Mouse (Mus musculus): ENCODE data around the gene Alyref. TPM values are rescaled to one million over a fixed set of nuclear protein-coding genes. Genes with fewer than 3 reads are reported as not detected.

Alyref gene
- 219 and 265 TPM in 2 replicates for polyA plus RNA-seq (2015; fragmentation: Nextera tagmentation; extraction: Ambion mirVana)

DNA sequence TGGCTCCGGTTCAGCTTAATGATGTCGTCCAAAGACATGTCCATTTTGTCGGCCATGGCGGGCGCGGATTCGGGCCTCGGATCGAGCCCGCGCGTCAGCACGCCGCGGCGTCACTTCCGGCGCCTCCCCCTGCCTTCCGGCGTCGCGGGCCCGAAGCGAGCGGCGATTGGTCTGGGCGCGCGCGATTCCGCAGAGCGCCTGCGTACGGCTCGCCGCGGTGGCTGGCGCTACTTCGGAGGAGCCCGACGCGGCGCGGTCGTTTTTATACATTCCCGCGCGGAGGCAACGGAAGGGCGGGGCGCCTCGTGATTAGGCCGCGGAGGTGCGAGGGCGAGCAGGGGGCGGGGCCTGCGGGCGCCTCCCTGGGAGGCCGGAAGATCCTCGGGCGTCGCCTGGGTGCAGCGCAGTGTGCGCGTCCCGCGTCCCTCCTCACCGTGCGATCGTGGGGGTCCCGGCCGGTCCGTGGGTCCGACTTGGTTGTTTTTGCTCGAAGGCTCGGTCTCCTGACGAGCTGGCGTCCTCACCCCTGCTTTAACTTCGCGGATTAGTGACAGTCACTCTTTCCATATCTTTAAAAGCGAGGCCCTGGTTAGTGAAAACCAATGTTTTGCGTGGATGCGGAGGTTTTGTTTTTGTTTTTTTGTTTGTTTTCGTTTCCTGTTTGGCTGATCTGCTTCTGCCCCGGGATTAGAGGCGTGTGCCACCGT lies at the start of gene Alyref, which contains the start of gene Anapc11:
TSS of gene Alyref (minus strand) at position 83 of the 707 bp plus-strand sequence.
TSS of gene Anapc11 (plus strand) at position 139 of the 707 bp plus-strand sequence.
- ATAC-seq (ENCODE audit: low FRiP score), result peak; percentile 97
- Histone ChIP-seq H3K9ac (replicated peaks) (peak within 1 kb of the TSS; percentile 96), H3K27me3 (replicated peaks) (no peaks in the 10 kb centered on the region), H3K4me3 (replicated peaks) (peak within 1 kb of the TSS; percentile 97), H3K9me3 (replicated peaks) (no peaks in the 10 kb centered on the region), H3K4me2 (peak within 1 kb of the TSS; percentile 95), H3K4me1 (peaks cover 30% of the 10 kb centered on the region), H3K27ac (replicated peaks) (peak within 1 kb of the TSS; percentile 90), H3K36me3 (peaks cover 55% of the 10 kb centered on the region)
- WGBS, result under 1% methylated on average over 88 of the region's 88 CpGs

DNA sequence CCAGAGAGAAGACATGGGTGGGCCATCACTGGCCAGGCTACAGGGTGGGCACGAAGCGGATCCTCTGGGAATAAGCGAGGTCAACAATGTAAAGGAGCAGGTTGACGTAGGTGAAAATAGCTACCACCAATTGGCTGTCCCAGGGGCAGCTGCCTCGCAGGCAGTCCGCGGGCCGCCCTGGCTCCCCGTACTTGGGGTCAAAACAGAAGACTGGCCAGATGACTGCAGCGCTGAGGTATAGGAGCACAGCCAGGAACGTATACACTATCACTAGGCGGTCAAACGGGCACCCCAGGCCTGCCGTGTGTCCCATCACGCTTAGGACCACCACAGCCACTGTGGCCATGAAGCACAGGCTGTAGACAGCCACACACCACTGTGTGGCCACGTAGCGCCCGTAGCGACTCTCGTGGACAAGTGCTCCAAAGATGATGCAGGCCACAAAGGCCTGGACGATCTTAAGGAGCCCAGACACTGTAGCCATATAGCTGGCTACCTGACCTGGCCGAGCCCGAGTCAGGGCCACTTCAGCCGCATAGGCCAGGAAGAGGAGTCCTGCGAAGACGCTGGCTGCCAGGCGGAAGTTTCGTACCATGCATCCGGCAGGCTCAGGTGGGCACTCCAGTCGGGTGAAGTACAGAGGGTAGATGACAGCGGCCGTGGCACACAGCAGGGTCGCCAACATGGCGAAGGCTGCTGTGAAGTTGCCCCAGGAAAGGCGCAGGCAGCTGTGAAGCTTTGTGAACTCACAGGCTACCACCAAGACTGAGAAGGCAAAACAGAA lies 49.1 kb upstream of the Alyref start:
- 84% methylated on average over 35 of the region's 35 CpGs for WGBS
- no peak overlapping the region for H3K4me3 ChIP-seq (replicated peaks)
- H3K4me2 ChIP-seq, result peak overlapping the region; percentile 59
- no peaks in the 10 kb centered on the region for H3K27me3 ChIP-seq (replicated peaks)
- no peak for ATAC-seq (ENCODE audit: low FRiP score)
- H3K36me3 ChIP-seq, result no peaks in the 10 kb centered on the region
- H3K27ac ChIP-seq (replicated peaks), result no peak overlapping the region
- no peak overlapping the region for H3K9ac ChIP-seq (replicated peaks)
- H3K9me3 ChIP-seq (replicated peaks), result no peaks in the 10 kb centered on the region
- H3K4me1 ChIP-seq, result peaks cover 23% of the 10 kb centered on the region

DNA sequence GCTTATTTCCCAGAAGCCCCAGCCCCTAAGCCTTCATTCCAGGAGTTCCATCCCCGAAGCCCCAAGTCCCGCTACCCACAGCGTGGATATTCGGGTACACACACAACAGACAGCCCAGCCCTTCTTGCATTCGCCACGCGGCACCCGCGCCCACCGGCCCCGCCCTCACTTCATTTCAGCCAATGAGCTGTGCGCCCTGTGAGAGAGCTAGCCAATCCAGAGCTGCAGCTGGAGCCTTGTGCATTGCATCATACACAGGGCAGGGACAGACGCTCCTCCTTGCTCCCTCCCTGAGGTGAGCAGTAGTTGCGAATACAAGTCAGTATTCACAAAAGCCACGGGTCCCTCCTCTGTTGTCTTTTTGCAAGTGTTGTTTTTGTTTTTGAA lies 45.4 kb upstream of the Alyref start, which contains the start of gene Pycr1:
TSS of gene Pycr1 (minus strand) at position 169 of the 387 bp plus-strand sequence.
- peak; percentile 99 for ATAC-seq (ENCODE audit: low FRiP score)
- Histone ChIP-seq H3K9ac (replicated peaks) (peak within 1 kb of the TSS; percentile 76), H3K27ac (replicated peaks) (peak within 1 kb of the TSS; percentile 60), H3K4me1 (peaks cover 23% of the 10 kb centered on the region), H3K27me3 (replicated peaks) (no peaks in the 10 kb centered on the region), H3K36me3 (no peaks in the 10 kb centered on the region), H3K4me3 (replicated peaks) (peak within 1 kb of the TSS; percentile 51), H3K9me3 (replicated peaks) (no peaks in the 10 kb centered on the region), H3K4me2 (peak within 1 kb of the TSS; percentile 95)
- under 1% methylated on average over 15 of the region's 15 CpGs for WGBS

DNA sequence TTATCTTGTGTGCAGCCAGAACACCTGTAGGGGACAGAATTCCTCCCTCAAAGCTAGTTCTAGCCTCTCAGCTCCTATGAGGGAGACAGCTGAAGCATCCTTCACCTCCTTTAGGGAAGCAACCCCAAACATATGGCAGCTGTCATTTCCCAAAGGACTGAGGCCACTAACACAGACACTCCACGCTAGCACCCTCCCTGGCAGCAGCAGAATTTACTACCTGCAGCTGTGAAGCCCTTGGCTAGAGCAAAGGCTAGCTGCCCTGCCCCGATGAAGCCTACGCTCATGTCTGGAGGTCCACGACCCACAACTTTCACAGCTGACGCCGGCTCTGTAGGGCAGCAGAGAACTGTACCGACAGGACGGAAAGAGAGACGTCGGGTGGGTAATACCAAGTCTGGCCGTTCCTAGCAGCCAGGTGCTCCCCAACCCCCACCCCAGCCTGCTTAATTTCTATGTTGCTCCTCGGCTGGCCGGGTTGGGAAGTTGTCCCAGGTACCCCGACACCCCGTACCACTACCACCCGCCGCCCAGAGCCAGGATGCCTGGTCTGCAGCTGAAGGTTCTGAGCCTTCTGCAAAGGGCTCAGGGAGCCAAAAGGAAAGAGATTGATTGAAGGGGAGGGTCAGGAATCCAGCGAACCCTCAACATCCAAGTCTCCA lies 44.9 kb upstream of the Alyref start:
- Histone ChIP-seq H3K9ac (replicated peaks) (peak overlapping the region; percentile 76), H3K4me2 (peak overlapping the region; percentile 95), H3K27me3 (replicated peaks) (no peaks in the 10 kb centered on the region), H3K4me1 (peaks cover 20% of the 10 kb centered on the region), H3K36me3 (no peaks in the 10 kb centered on the region), H3K4me3 (replicated peaks) (peak overlapping the region; percentile 51), H3K27ac (replicated peaks) (peak overlapping the region; percentile 60), H3K9me3 (replicated peaks) (no peaks in the 10 kb centered on the region)
- ATAC-seq (ENCODE audit: low FRiP score), result peak; percentile 54
- under 1% methylated on average over 18 of the region's 18 CpGs for WGBS

DNA sequence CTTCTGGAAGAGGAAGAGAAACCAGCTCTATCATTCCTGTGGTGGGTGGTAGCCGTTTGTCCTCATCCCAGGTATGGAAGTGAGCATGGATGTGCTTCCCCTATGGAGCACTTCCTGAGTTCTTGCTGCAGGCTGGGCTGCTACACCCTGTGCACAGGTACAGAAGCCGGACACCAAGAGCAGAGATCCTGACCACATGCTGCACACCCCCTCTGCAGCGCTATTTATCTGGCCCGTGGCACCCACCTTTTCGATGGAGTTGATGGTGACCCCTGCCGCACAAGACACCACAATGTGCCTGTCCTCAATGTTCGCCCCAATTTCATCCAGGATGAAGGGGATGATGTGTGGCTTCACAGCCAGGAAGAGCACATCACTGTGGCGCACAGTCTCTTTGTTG lies 43.7 kb upstream of the Alyref start:
- 83% methylated on average over 8 of the region's 8 CpGs for WGBS
- Histone ChIP-seq H3K9me3 (replicated peaks) (no peaks in the 10 kb centered on the region), H3K4me2 (0 out of 2 replicates have a peak overlapping the region, but pooled peaks have one; percentile 95), H3K9ac (replicated peaks) (peak overlapping the region; percentile 76; the same call in 1 of the 2 replicates), H3K36me3 (no peaks in the 10 kb centered on the region), H3K4me1 (peaks cover 15% of the 10 kb centered on the region), H3K4me3 (replicated peaks) (no peak overlapping the region), H3K27ac (replicated peaks) (no peak overlapping the region), H3K27me3 (replicated peaks) (no peaks in the 10 kb centered on the region)
- no peak for ATAC-seq (ENCODE audit: low FRiP score)

DNA sequence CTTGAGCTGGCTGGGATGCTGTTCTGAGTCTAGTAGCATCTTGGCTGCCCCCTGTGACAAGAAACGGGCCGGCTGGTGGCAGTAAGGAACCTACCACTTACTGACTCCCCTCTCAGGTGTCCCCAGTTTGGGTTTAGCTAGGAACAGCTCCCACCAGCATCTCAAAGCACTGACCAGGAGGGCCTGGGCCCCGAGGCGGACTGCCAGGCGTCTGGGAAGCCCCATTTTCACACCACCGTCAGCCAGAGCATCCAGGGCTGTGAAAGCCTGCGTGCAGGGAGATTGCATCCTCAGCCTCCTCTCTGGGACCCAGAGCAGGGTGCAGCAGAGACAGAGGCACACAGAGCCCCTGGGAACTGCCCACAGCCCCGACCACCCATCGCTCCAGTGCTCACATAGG lies 43.1 kb upstream of the Alyref start:
- Histone ChIP-seq H3K27ac (replicated peaks) (no peak overlapping the region), H3K9ac (replicated peaks) (no peak overlapping the region; the same call in 1 of the 2 replicates), H3K36me3 (no peaks in the 10 kb centered on the region), H3K4me2 (no peak overlapping the region), H3K4me3 (replicated peaks) (no peak overlapping the region), H3K27me3 (replicated peaks) (no peaks in the 10 kb centered on the region), H3K9me3 (replicated peaks) (no peaks in the 10 kb centered on the region), H3K4me1 (peaks cover 15% of the 10 kb centered on the region)
- 63% methylated on average over 9 of the region's 9 CpGs for WGBS
- no peak for ATAC-seq (ENCODE audit: low FRiP score)

DNA sequence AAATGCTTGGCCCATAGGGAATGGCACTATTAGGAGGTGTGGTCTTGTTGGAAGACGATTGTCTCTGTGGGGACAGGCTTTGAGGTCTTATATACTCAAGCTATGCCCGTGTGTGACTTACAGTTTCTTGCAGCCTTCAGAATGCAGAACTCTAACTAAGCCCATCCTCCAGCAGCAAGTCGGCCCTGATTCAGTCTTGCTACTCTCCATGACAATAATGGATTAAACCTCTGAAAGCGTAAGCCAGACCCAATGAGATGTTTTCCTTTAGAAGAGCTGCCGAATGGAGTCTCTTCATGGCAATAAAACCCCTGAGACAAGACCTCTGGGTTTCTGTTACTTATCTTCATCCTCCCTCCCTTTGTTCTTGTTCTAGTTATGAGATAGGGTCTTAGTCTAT lies 36.6 kb upstream of the Alyref start:
- H3K4me1 ChIP-seq, result peaks cover 37% of the 10 kb centered on the region
- H3K27me3 ChIP-seq (replicated peaks), result no peaks in the 10 kb centered on the region
- WGBS, result 81% methylated on average over 5 of the region's 5 CpGs
- no peak overlapping the region for H3K9ac ChIP-seq (replicated peaks)
- no peak overlapping the region; the same call in 1 of the 2 replicates for H3K4me2 ChIP-seq
- H3K9me3 ChIP-seq (replicated peaks), result no peaks in the 10 kb centered on the region
- H3K4me3 ChIP-seq (replicated peaks), result no peak overlapping the region
- H3K36me3 ChIP-seq, result no peaks in the 10 kb centered on the region
- no peak for ATAC-seq (ENCODE audit: low FRiP score)
- H3K27ac ChIP-seq (replicated peaks), result no peak overlapping the region

DNA sequence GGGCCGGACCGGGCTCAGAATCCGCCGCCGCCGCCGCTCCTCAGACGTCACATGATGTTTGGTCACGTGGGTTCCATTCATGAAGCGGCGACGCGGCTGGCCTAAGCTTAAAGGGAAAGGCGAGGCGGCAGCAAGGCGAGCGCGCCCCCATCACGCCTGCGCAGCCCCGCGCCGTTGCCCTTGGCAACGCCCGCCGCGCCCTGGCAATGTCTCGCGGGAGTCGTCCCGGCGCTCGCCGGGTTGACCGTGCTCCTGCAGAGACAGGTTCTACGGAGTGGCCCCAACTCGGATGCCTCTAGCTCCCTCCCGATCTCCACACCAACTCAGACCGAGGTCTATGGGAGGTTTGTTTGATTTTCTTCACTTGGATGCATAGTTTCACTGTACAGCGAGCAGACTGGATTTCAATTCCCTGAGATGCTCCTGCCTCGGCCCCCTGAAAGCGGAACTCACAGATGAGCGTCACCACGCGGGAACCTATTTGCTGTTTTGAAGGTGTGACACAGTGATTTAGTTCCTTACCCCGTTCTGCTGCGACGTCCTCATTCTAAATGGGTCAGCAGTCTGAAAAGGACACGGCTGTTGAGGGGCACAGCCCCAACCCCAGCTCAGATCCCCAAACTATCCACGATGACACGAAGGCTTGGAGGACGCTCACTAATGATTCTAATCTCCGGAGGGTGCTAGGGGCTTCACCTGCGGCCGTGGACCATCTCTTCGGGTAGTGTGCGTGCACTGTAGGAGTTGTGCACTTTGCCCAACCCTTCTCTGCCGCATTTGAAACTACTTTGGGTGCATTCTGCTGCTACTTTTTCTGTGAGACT lies 35.6 kb upstream of the Alyref start, which contains the start of gene Mafg:
TSS of gene Mafg (minus strand) at position 81 of the 824 bp plus-strand sequence.
- Histone ChIP-seq H3K9ac (replicated peaks) (peak within 1 kb of the TSS; percentile 87), H3K4me2 (peak within 1 kb of the TSS; percentile 85), H3K36me3 (peaks cover 7% of the 10 kb centered on the region), H3K27me3 (replicated peaks) (no peaks in the 10 kb centered on the region), H3K9me3 (replicated peaks) (no peaks in the 10 kb centered on the region), H3K4me1 (peaks cover 46% of the 10 kb centered on the region), H3K27ac (replicated peaks) (peak within 1 kb of the TSS; percentile 88), H3K4me3 (replicated peaks) (peak within 1 kb of the TSS; percentile 96)
- ATAC-seq (ENCODE audit: low FRiP score), result peak; percentile 90
- WGBS, result 11% methylated on average over 58 of the region's 58 CpGs

DNA sequence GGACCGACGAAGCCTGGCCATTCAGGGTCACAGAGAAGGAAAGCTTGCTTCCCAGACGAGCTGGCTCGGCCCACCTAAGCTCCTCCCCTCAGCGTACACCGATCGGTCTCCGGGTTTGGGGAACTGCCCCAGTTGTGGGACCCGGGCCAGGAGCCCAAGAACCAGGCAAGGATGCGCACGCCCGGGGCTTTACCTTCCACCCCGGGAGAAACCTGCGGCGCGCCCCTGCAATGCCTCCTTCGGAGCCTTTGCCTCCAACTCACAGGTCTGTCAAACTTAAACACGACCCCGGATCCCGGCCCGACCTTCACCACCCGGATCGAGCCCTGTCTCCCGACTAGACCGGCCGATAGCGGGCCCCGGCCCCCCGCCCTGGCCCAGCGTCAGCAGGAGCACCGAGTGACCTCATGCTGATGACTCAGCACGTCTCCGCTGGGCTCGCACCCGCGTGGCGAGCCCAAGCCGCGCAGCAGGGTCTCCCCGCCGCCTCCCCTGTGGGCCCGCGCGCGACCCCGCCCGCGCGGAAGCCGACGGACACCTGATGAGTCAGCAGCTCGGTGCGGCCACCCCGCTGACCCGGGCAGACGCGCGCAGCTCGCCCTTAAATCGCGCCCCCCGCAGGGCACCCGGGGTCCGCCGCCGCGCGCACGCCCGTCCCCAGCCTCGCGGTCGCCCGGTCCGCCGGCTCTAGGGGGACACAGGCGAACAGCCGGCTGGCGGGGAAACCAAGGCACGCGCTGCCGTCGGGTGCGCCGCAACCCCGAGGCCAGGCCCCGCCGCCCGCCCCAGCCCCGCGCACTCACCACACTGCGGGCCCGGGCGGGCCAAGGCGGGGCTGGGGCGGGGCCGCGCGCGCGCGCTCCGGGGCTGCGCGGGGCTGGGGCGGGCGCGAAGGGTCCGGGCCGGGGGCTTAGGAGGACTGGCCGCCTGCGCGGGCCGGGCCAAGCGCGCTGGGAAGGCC lies 34.7 kb upstream of the Alyref start:
- WGBS, result under 1% methylated on average over 91 of the region's 116 CpGs
- H3K36me3 ChIP-seq, result peaks cover 9% of the 10 kb centered on the region
- peak overlapping the region; percentile 96 for H3K4me3 ChIP-seq (replicated peaks)
- peak overlapping the region; percentile 87 for H3K9ac ChIP-seq (replicated peaks)
- H3K4me2 ChIP-seq, result peak overlapping the region; percentile 85
- H3K27ac ChIP-seq (replicated peaks), result peak overlapping the region; percentile 88
- H3K27me3 ChIP-seq (replicated peaks), result no peaks in the 10 kb centered on the region
- no peaks in the 10 kb centered on the region for H3K9me3 ChIP-seq (replicated peaks)
- H3K4me1 ChIP-seq, result peaks cover 46% of the 10 kb centered on the region
- ATAC-seq (ENCODE audit: low FRiP score), result peak; percentile 85
